Mouse (Mus musculus) forebrain, embryonic 14.5 days (tissue): ENCODE measurements around the gene Bag2. TPM values are rescaled to one million over a fixed set of nuclear protein-coding genes. Genes with fewer than 3 reads are reported as not detected.

Experiments used
- ATAC-seq: fragments of 200-750 bp; cut with Nextera tagmentation; 2 replicates; pipeline ENCODE4 v1.8.0; 2017; ENCODE audit warnings: mild to moderate bottlenecking, moderate library complexity
- DNase-seq: peaks from one replicate; pipeline ENCODE4 v3.0.0-alpha.2; 2015; ENCODE audit warnings: low spot score
- H3K27ac ChIP-seq: fragments of 300-500 bp; sonication (generic); 2 replicates; pipeline ENCODE4 v1.5.1; 2014; ENCODE audit warnings: low read depth, mild to moderate bottlenecking, control low read depth, low read length, moderate library complexity
- H3K27me3 ChIP-seq: fragments of 300-500 bp; sonication (generic); replicated peaks from 2 replicates; pipeline ENCODE4 v1.6.1; 2014; ENCODE audit warnings: low read length, control low read depth, mixed read lengths; ENCODE audit not compliant: control insufficient read depth, insufficient read depth
- H3K36me3 ChIP-seq: fragments of 300-500 bp; sonication (generic); 2 replicates; pipeline ENCODE4 v1.6.1; 2014; ENCODE audit warnings: low read length, control low read depth; ENCODE audit not compliant: control insufficient read depth, insufficient read depth
- H3K4me1 ChIP-seq: fragments of 300-500 bp; sonication (generic); 2 replicates; pipeline ENCODE4 v1.6.1; 2014; ENCODE audit warnings: antibody characterized with exemption, low read length, control low read depth; ENCODE audit not compliant: control insufficient read depth, insufficient read depth
- H3K4me2 ChIP-seq: fragments of 300-500 bp; sonication (generic); 2 replicates; pipeline ENCODE4 v1.6.1; 2014; ENCODE audit warnings: mild to moderate bottlenecking, control low read depth, low read length
- H3K4me3 ChIP-seq: fragments of 300-500 bp; sonication (generic); 2 replicates; pipeline ENCODE4 v1.5.1; 2014; ENCODE audit warnings: low read depth, low read length, control low read depth
- H3K9ac ChIP-seq: fragments of 300-500 bp; sonication (generic); 2 replicates; pipeline ENCODE4 v1.6.1; 2014; ENCODE audit warnings: mild to moderate bottlenecking, low read length, control low read depth, moderate library complexity
- H3K9me3 ChIP-seq: fragments of 300-500 bp; sonication (generic); replicated peaks from 2 replicates; pipeline ENCODE4 v1.6.1; 2016; ENCODE audit warnings: low read length, control low read depth, mixed read lengths; ENCODE audit not compliant: control insufficient read depth
- WGBS: fragments of 180-500 bp; shearing (Covaris S2); extraction: QIAGEN DNeasy Blood & Tissue Kit; methylation state at CpG from one replicate; pipeline ENCODE4 v1.1.7; 2014; 5-methylcytosine and 5-hydroxymethylcytosine counted together
- polyA plus RNA-seq: library from polyadenylated mRNA; unstranded; fragments of >200 nt; fragmentation: Nextera tagmentation; extraction: Ambion mirVana; gene quantifications from 2 replicates; pipeline ENCODE4 v1.2.1, GENCODE M21; 2014

Gene Bag2
- polyA plus RNA-seq, 1 experiment from 2014 or later = 23.9 TPM

- DNase-seq = no peak
- H3K4me2 ChIP-seq = no peak overlapping the region
- H3K4me3 ChIP-seq = no peak overlapping the region
- H3K4me1 ChIP-seq = no peaks in the 10 kb centered on the region
- H3K27ac ChIP-seq = no peak overlapping the region
- peaks cover 69% of the 10 kb centered on the region for H3K36me3 ChIP-seq
- no peak overlapping the region for H3K9ac ChIP-seq
- H3K9me3 ChIP-seq = no peaks in the 10 kb centered on the region
- ATAC-seq = no peak
- no peaks in the 10 kb centered on the region for H3K27me3 ChIP-seq
Observed at GRCm38 (mm10) chr1:33768827-33769226, 11.2 kb upstream of the Bag2 start.

GRCm38 (mm10) chr1:33768091-33768787 is 10.6 kb upstream of the Bag2 start:
- ATAC-seq (no peak), DNase-seq (no peak)
- WGBS = 83% methylated on average over 1 of the region's 1 CpGs
- Histone ChIP-seq H3K9me3 (no peaks in the 10 kb centered on the region), H3K9ac (no peak overlapping the region), H3K4me1 (no peaks in the 10 kb centered on the region), H3K27ac (no peak overlapping the region), H3K4me3 (no peak overlapping the region), H3K4me2 (no peak overlapping the region), H3K27me3 (no peaks in the 10 kb centered on the region), H3K36me3 (peaks cover 69% of the 10 kb centered on the region)

GRCm38 (mm10) chr1:33766520-33767508 is 9.2 kb upstream of the Bag2 start:
- no peaks in the 10 kb centered on the region for H3K4me1 ChIP-seq
- no peak overlapping the region for H3K4me3 ChIP-seq
- H3K9me3 ChIP-seq = no peaks in the 10 kb centered on the region
- H3K36me3 ChIP-seq = peaks cover 64% of the 10 kb centered on the region
- ATAC-seq = no peak
- DNase-seq = no peak
- 62% methylated on average over 16 of the region's 16 CpGs for WGBS
- no peak overlapping the region for H3K4me2 ChIP-seq
- no peak overlapping the region for H3K27ac ChIP-seq
- no peaks in the 10 kb centered on the region for H3K27me3 ChIP-seq
- no peak overlapping the region for H3K9ac ChIP-seq

- no peaks in the 10 kb centered on the region for H3K9me3 ChIP-seq
- no peak overlapping the region for H3K9ac ChIP-seq
- DNase-seq = no peak
- H3K4me2 ChIP-seq = no peak overlapping the region
- H3K27ac ChIP-seq = no peak overlapping the region
- H3K27me3 ChIP-seq = no peaks in the 10 kb centered on the region
- ATAC-seq = no peak
- 89% methylated on average over 11 of the region's 11 CpGs for WGBS
- H3K4me1 ChIP-seq = no peaks in the 10 kb centered on the region
- no peak overlapping the region for H3K4me3 ChIP-seq
- peaks cover 55% of the 10 kb centered on the region for H3K36me3 ChIP-seq
Observed at GRCm38 (mm10) chr1:33765468-33766080, 8.0 kb upstream of the Bag2 start.

GRCm38 (mm10) chr1:33763826-33764225 is 6.2 kb upstream of the Bag2 start:
- ATAC-seq = no peak
- no peak for DNase-seq
- 76% methylated on average over 2 of the region's 2 CpGs for WGBS
- H3K27me3 ChIP-seq = no peaks in the 10 kb centered on the region
- no peaks in the 10 kb centered on the region for H3K4me1 ChIP-seq
- no peak overlapping the region for H3K4me2 ChIP-seq
- no peak overlapping the region for H3K4me3 ChIP-seq
- H3K9me3 ChIP-seq = no peaks in the 10 kb centered on the region
- no peak overlapping the region for H3K9ac ChIP-seq
- H3K36me3 ChIP-seq = peaks cover 44% of the 10 kb centered on the region
- no peak overlapping the region for H3K27ac ChIP-seq

- no peak overlapping the region for H3K27ac ChIP-seq
- H3K9me3 ChIP-seq = no peaks in the 10 kb centered on the region
- H3K36me3 ChIP-seq = peaks cover 12% of the 10 kb centered on the region; the same call in 1 of the 2 replicates
- H3K4me1 ChIP-seq = peaks cover 10% of the 10 kb centered on the region; the same call in 1 of the 2 replicates
- H3K27me3 ChIP-seq = no peaks in the 10 kb centered on the region
- 64% methylated on average over 4 of the region's 4 CpGs for WGBS
- no peak overlapping the region for H3K9ac ChIP-seq
- ATAC-seq (no peak), DNase-seq (no peak)
- no peak overlapping the region for H3K4me2 ChIP-seq
- H3K4me3 ChIP-seq = no peak overlapping the region
Observed at GRCm38 (mm10) chr1:33758488-33758887, 893 bp upstream of the Bag2 start.

GRCm38 (mm10) chr1:33757033-33757413 is 572 bp downstream of the Bag2 start:
- 8% methylated on average over 14 of the region's 14 CpGs for WGBS
- H3K4me1 ChIP-seq = peaks cover 10% of the 10 kb centered on the region; the same call in 1 of the 2 replicates
- H3K27ac ChIP-seq = no peak overlapping the region
- H3K4me2 ChIP-seq = peak overlapping the region; percentile 96
- H3K36me3 ChIP-seq = peaks cover 7% of the 10 kb centered on the region; the same call in 1 of the 2 replicates
- H3K9ac ChIP-seq = peak overlapping the region; percentile 79
- ATAC-seq (peak; percentile 43), DNase-seq (peak; percentile 41)
- H3K4me3 ChIP-seq = peak overlapping the region; percentile 63
- no peaks in the 10 kb centered on the region for H3K27me3 ChIP-seq
- no peaks in the 10 kb centered on the region for H3K9me3 ChIP-seq

- Histone ChIP-seq H3K9ac (peak overlapping the region; percentile 79), H3K36me3 (peaks cover 7% of the 10 kb centered on the region; the same call in 1 of the 2 replicates), H3K9me3 (no peaks in the 10 kb centered on the region), H3K4me3 (peak overlapping the region; percentile 63), H3K27ac (no peak overlapping the region), H3K4me1 (peaks cover 10% of the 10 kb centered on the region; the same call in 1 of the 2 replicates), H3K4me2 (peak overlapping the region; percentile 96), H3K27me3 (no peaks in the 10 kb centered on the region)
- 21% methylated on average over 18 of the region's 18 CpGs for WGBS
- DNase-seq (no peak), ATAC-seq (no peak)
Observed at GRCm38 (mm10) chr1:33756258-33757032, 1.1 kb downstream of the Bag2 start.
